Mouse (Mus musculus) thymus, postnatal 10 days (tissue): ENCODE measurements at regions not wholly inside any gene's neighbourhood (a gene's known extent, or its start where the extent isn't known, plus 50 kb on each side); places are given as distances from the start of the nearest gene placed in this dataset.
"Not testable (repeated sequence)": the region's sequence is repeated elsewhere in the genome, so short reads cannot be mapped to it uniquely, and the experiment has no call there.

Experiments used
- DNase-seq, 2 experiments: peaks; one replicate each; pipeline ENCODE4 v3.0.0; 2021; ENCODE audit warnings: low spot score in 2 of 2

- peak; percentile 12 to 13 for DNase-seq
Observed at GRCm38 (mm10) chr12:36933118-36933610, 175.2 kb upstream of the Meox2 start.

GRCm38 (mm10) chr12:36943903-36944302 is 164.4 kb upstream of the Meox2 start:
- no peak for DNase-seq

- no peak for DNase-seq
Observed at GRCm38 (mm10) chr12:36945964-36946363, 162.4 kb upstream of the Meox2 start.

- no peak for DNase-seq
Observed at GRCm38 (mm10) chr12:36947902-36948301, 160.4 kb upstream of the Meox2 start.

GRCm38 (mm10) chr12:36949096-36949738 is 159.1 kb upstream of the Meox2 start:
- DNase-seq, result no peak

GRCm38 (mm10) chr12:36974432-36975094 is 133.8 kb upstream of the Meox2 start:
- no peak for DNase-seq

GRCm38 (mm10) chr12:36977141-36977540 is 131.2 kb upstream of the Meox2 start:
- no peak for DNase-seq

GRCm38 (mm10) chr12:36991135-36991534 is 117.2 kb upstream of the Meox2 start:
- DNase-seq, result no peak

GRCm38 (mm10) chr12:36991970-36992369 is 116.4 kb upstream of the Meox2 start:
- DNase-seq, result no peak

- no peak for DNase-seq
Observed at GRCm38 (mm10) chr12:37001401-37001800, 106.9 kb upstream of the Meox2 start.

GRCm38 (mm10) chr12:37005262-37005661 is 103.1 kb upstream of the Meox2 start:
- DNase-seq, result no peak

GRCm38 (mm10) chr12:37010306-37010705 is 98.0 kb upstream of the Meox2 start:
- no peak for DNase-seq

GRCm38 (mm10) chr12:37014401-37014800 is 93.9 kb upstream of the Meox2 start:
- no peak for DNase-seq

- not testable (repeated sequence) for DNase-seq
Observed at GRCm38 (mm10) chr12:37014945-37015344, 93.4 kb upstream of the Meox2 start.

- DNase-seq, result no peak
Observed at GRCm38 (mm10) chr12:37015474-37016248, 92.7 kb upstream of the Meox2 start.

- DNase-seq, result no peak
Observed at GRCm38 (mm10) chr12:37047191-37047590, 61.1 kb upstream of the Meox2 start.

- DNase-seq, result no peak
Observed at GRCm38 (mm10) chr12:37050596-37050995, 57.7 kb upstream of the Meox2 start.

GRCm38 (mm10) chr12:37057411-37057810 is 50.9 kb upstream of the Meox2 start:
- DNase-seq, result no peak
